Mouse (Mus musculus) kidney, embryonic 16.5 days (tissue): Measurements from ENCODE around the gene Fam168a. TPM values are rescaled to one million over a fixed set of nuclear protein-coding genes. Genes with fewer than 3 reads are reported as not detected.

Experiments used
- ATAC-seq: fragments of 200-750 bp; cut with Nextera tagmentation; 2 replicates; pipeline ENCODE4 v1.8.0; 2017; ENCODE audit warnings: moderate TSS enrichment; ENCODE audit not compliant: low FRiP score, low TSS enrichment
- H3K27ac ChIP-seq: fragments of 300-500 bp; sonication (generic); 2 replicates; pipeline ENCODE4 v1.5.1; 2014; ENCODE audit warnings: low read length
- H3K27me3 ChIP-seq: fragments of 300-500 bp; sonication (generic); 2 replicates; pipeline ENCODE4 v1.6.1; 2014; ENCODE audit warnings: low read length, control low read depth, mixed read lengths; ENCODE audit not compliant: insufficient read depth
- H3K36me3 ChIP-seq: fragments of 300-500 bp; sonication (generic); 2 replicates; pipeline ENCODE4 v1.6.1; 2014; ENCODE audit warnings: low read length, control low read depth, mixed read lengths; ENCODE audit not compliant: insufficient read depth
- H3K4me1 ChIP-seq: fragments of 300-500 bp; sonication (generic); 2 replicates; pipeline ENCODE4 v1.6.1; 2014; ENCODE audit warnings: low read length, control low read depth, mixed read lengths; ENCODE audit not compliant: insufficient read depth
- H3K4me2 ChIP-seq: fragments of 300-500 bp; sonication (generic); replicated peaks from 2 replicates; pipeline ENCODE4 v1.6.1; 2014; ENCODE audit warnings: low read depth, low read length
- H3K4me3 ChIP-seq: fragments of 300-500 bp; sonication (generic); 2 replicates; pipeline ENCODE4 v1.5.1; 2014; ENCODE audit warnings: mild to moderate bottlenecking, low read length
- H3K9ac ChIP-seq: fragments of 300-500 bp; sonication (generic); replicated peaks from 2 replicates; pipeline ENCODE4 v1.6.1; 2014; ENCODE audit warnings: low read length
- H3K9me3 ChIP-seq: fragments of 300-500 bp; sonication (generic); 2 replicates; pipeline ENCODE4 v1.6.1; 2016; ENCODE audit warnings: low read length, control low read depth
- WGBS: fragments of 180-500 bp; shearing (Covaris S2); extraction: QIAGEN DNeasy Blood & Tissue Kit; methylation state at CpG from one replicate; pipeline ENCODE4 v1.1.7; 2014; 5-methylcytosine and 5-hydroxymethylcytosine counted together
- polyA plus RNA-seq: library from polyadenylated mRNA; unstranded; fragments of >200 nt; fragmentation: Nextera tagmentation; extraction: Ambion mirVana; gene quantifications from 2 replicates; pipeline ENCODE4 v1.2.1, GENCODE M21; 2015

Gene Fam168a
- polyA plus RNA-seq, 1 experiment from 2014 or later = 35.2 TPM

- Histone ChIP-seq H3K4me1 (no peaks in the 10 kb centered on the region), H3K9me3 (peaks cover 4% of the 10 kb centered on the region; the same call in 1 of the 2 replicates), H3K9ac (no peak overlapping the region), H3K27ac (no peak overlapping the region), H3K4me3 (no peak overlapping the region), H3K27me3 (no peaks in the 10 kb centered on the region), H3K36me3 (0 out of 2 replicates have a peak, but pooled peaks cover 6% of the 10 kb centered on the region), H3K4me2 (no peak overlapping the region)
- WGBS = 90% methylated on average over 7 of the region's 7 CpGs
- no peak for ATAC-seq
Measured at GRCm38 (mm10) chr7:100769534-100770083, 63.2 kb downstream of the Fam168a start.

- no peak for ATAC-seq
- Histone ChIP-seq H3K36me3 (0 out of 2 replicates have a peak, but pooled peaks cover 6% of the 10 kb centered on the region), H3K9me3 (peaks cover 4% of the 10 kb centered on the region; the same call in 1 of the 2 replicates), H3K9ac (no peak overlapping the region), H3K4me1 (no peaks in the 10 kb centered on the region), H3K27me3 (no peaks in the 10 kb centered on the region), H3K4me2 (no peak overlapping the region), H3K27ac (no peak overlapping the region), H3K4me3 (no peak overlapping the region)
- WGBS = 87% methylated on average over 2 of the region's 2 CpGs
Measured at GRCm38 (mm10) chr7:100770669-100771341, 64.4 kb downstream of the Fam168a start.

GRCm38 (mm10) chr7:100774189-100774588 is 67.8 kb downstream of the Fam168a start:
- Histone ChIP-seq H3K4me3 (no peak overlapping the region), H3K27ac (no peak overlapping the region), H3K4me1 (no peaks in the 10 kb centered on the region), H3K36me3 (0 out of 2 replicates have a peak, but pooled peaks cover 6% of the 10 kb centered on the region), H3K9ac (no peak overlapping the region), H3K9me3 (peaks cover 4% of the 10 kb centered on the region; the same call in 1 of the 2 replicates), H3K27me3 (no peaks in the 10 kb centered on the region), H3K4me2 (no peak overlapping the region)
- ATAC-seq = no peak
- 94% methylated on average over 1 of the region's 1 CpGs for WGBS

GRCm38 (mm10) chr7:100775810-100776209 is 69.4 kb downstream of the Fam168a start:
- no peak overlapping the region for H3K27ac ChIP-seq
- no peaks in the 10 kb centered on the region; the same call in 1 of the 2 replicates for H3K9me3 ChIP-seq
- no peak overlapping the region for H3K4me2 ChIP-seq
- WGBS = 96% methylated on average over 1 of the region's 1 CpGs
- no peak overlapping the region for H3K9ac ChIP-seq
- no peak overlapping the region for H3K4me3 ChIP-seq
- no peak for ATAC-seq
- 0 out of 2 replicates have a peak, but pooled peaks cover 4% of the 10 kb centered on the region for H3K36me3 ChIP-seq
- H3K4me1 ChIP-seq = no peaks in the 10 kb centered on the region
- H3K27me3 ChIP-seq = no peaks in the 10 kb centered on the region

GRCm38 (mm10) chr7:100780192-100780591 is 73.8 kb downstream of the Fam168a start:
- Histone ChIP-seq H3K4me1 (peaks cover 8% of the 10 kb centered on the region; the same call in 1 of the 2 replicates), H3K9ac (no peak overlapping the region), H3K27me3 (no peaks in the 10 kb centered on the region), H3K4me2 (no peak overlapping the region), H3K9me3 (no peaks in the 10 kb centered on the region), H3K4me3 (no peak overlapping the region), H3K27ac (no peak overlapping the region), H3K36me3 (no peaks in the 10 kb centered on the region)
- no peak for ATAC-seq
- WGBS = 80% methylated on average over 7 of the region's 7 CpGs

- H3K27ac ChIP-seq = no peak overlapping the region
- peaks cover 11% of the 10 kb centered on the region; the same call in 1 of the 2 replicates for H3K4me1 ChIP-seq
- H3K9ac ChIP-seq = no peak overlapping the region
- H3K4me3 ChIP-seq = no peak overlapping the region
- no peaks in the 10 kb centered on the region for H3K9me3 ChIP-seq
- 38% methylated on average over 2 of the region's 2 CpGs for WGBS
- H3K4me2 ChIP-seq = no peak overlapping the region
- no peaks in the 10 kb centered on the region for H3K36me3 ChIP-seq
- ATAC-seq = no peak
- H3K27me3 ChIP-seq = no peaks in the 10 kb centered on the region
Measured at GRCm38 (mm10) chr7:100784650-100785049, 78.2 kb downstream of the Fam168a start.

- WGBS = 23% methylated on average over 4 of the region's 4 CpGs
- Histone ChIP-seq H3K9me3 (no peaks in the 10 kb centered on the region), H3K4me3 (no peak overlapping the region), H3K36me3 (no peaks in the 10 kb centered on the region), H3K4me2 (no peak overlapping the region), H3K9ac (no peak overlapping the region), H3K27ac (no peak overlapping the region), H3K4me1 (peaks cover 11% of the 10 kb centered on the region; the same call in 1 of the 2 replicates), H3K27me3 (no peaks in the 10 kb centered on the region)
- ATAC-seq = no peak
Measured at GRCm38 (mm10) chr7:100785426-100785825, 79.0 kb downstream of the Fam168a start.

GRCm38 (mm10) chr7:100786078-100786477 is 79.6 kb downstream of the Fam168a start:
- no peak overlapping the region for H3K9ac ChIP-seq
- no peak overlapping the region for H3K27ac ChIP-seq
- ATAC-seq = no peak
- H3K9me3 ChIP-seq = no peaks in the 10 kb centered on the region
- no peaks in the 10 kb centered on the region for H3K36me3 ChIP-seq
- H3K4me1 ChIP-seq = peaks cover 11% of the 10 kb centered on the region; the same call in 1 of the 2 replicates
- H3K4me3 ChIP-seq = no peak overlapping the region
- 42% methylated on average over 1 of the region's 1 CpGs for whole genome bisulfite sequencing
- no peaks in the 10 kb centered on the region for H3K27me3 ChIP-seq
- H3K4me2 ChIP-seq = no peak overlapping the region

- H3K27ac ChIP-seq = no peak overlapping the region
- H3K4me3 ChIP-seq = no peak overlapping the region
- no peak overlapping the region for H3K9ac ChIP-seq
- H3K9me3 ChIP-seq = no peaks in the 10 kb centered on the region
- H3K4me1 ChIP-seq = peaks cover 11% of the 10 kb centered on the region; the same call in 1 of the 2 replicates
- 71% methylated on average over 1 of the region's 1 CpGs for WGBS
- no peaks in the 10 kb centered on the region for H3K27me3 ChIP-seq
- H3K4me2 ChIP-seq = no peak overlapping the region
- no peaks in the 10 kb centered on the region for H3K36me3 ChIP-seq
- no peak for ATAC-seq
Measured at GRCm38 (mm10) chr7:100788291-100788690, 81.9 kb downstream of the Fam168a start.

GRCm38 (mm10) chr7:100798810-100799209 is 92.4 kb downstream of the Fam168a start:
- Histone ChIP-seq H3K27me3 (no peaks in the 10 kb centered on the region), H3K9ac (no peak overlapping the region), H3K4me2 (no peak overlapping the region), H3K4me1 (no peaks in the 10 kb centered on the region), H3K27ac (no peak overlapping the region), H3K4me3 (no peak overlapping the region), H3K36me3 (no peaks in the 10 kb centered on the region), H3K9me3 (no peaks in the 10 kb centered on the region)
- WGBS = 60% methylated on average over 3 of the region's 3 CpGs
- ATAC-seq = no peak
